Mouse (Mus musculus): Measurements from ENCODE around the gene Zfp956. TPM values are rescaled to one million over a fixed set of nuclear protein-coding genes. Genes with fewer than 3 reads are reported as not detected.

The Zfp956 gene
- 2.3 TPM for polyA plus RNA-seq (2014; fragmentation: Illumina TruSeq; extraction: RNeasy Lipid Tissue Mini Kit (QIAGEN cat#74804); ENCODE audit: low read depth, low replicate concordance)

GRCm38 (mm10) chr6:47953191-47953726 is at the start of gene Zfp956:
TSS of gene Zfp956 (plus strand) at chr6:47953390.

GRCm38 (mm10) chr6:47920447-47921340 is 32.5 kb upstream of the Zfp956 start, which contains the start of gene Zfp212:
TSS of gene Zfp212 (plus strand) at chr6:47920476.

Other genes starting within 250 kb of the Zfp956 start
- 60.3 TPM for gene Pdia4, start 140.0 kb upstream of the Zfp956 start, polyA plus RNA-seq (2014; fragmentation: Illumina TruSeq; extraction: RNeasy Lipid Tissue Mini Kit (QIAGEN cat#74804); ENCODE audit: low read depth, low replicate concordance)
- gene Zfp786, start 122.5 kb upstream of the Zfp956 start, polyA plus RNA-seq (2014; fragmentation: Illumina TruSeq; extraction: RNeasy Lipid Tissue Mini Kit (QIAGEN cat#74804); ENCODE audit: low read depth, low replicate concordance), result 0.60 TPM
- gene Zfp398, start 117.7 kb upstream of the Zfp956 start, polyA plus RNA-seq (2014; fragmentation: Illumina TruSeq; extraction: RNeasy Lipid Tissue Mini Kit (QIAGEN cat#74804); ENCODE audit: low read depth, low replicate concordance), result 15.7 TPM
- 3.1 TPM for gene Zfp282, start 76.2 kb upstream of the Zfp956 start, polyA plus RNA-seq (2014; fragmentation: Illumina TruSeq; extraction: RNeasy Lipid Tissue Mini Kit (QIAGEN cat#74804); ENCODE audit: low read depth, low replicate concordance)
- 4.5 TPM for gene Zfp212, start 32.9 kb upstream of the Zfp956 start, polyA plus RNA-seq (2014; fragmentation: Illumina TruSeq; extraction: RNeasy Lipid Tissue Mini Kit (QIAGEN cat#74804); ENCODE audit: low read depth, low replicate concordance)
- 8.0 TPM for gene Zfp777, start 95.5 kb downstream of the Zfp956 start, polyA plus RNA-seq (2014; fragmentation: Illumina TruSeq; extraction: RNeasy Lipid Tissue Mini Kit (QIAGEN cat#74804); ENCODE audit: low read depth, low replicate concordance)
- gene Zfp746, start 133.2 kb downstream of the Zfp956 start, polyA plus RNA-seq (2014; fragmentation: Illumina TruSeq; extraction: RNeasy Lipid Tissue Mini Kit (QIAGEN cat#74804); ENCODE audit: low read depth, low replicate concordance), result 10.3 TPM